Mouse (Mus musculus): ENCODE data around the gene Paqr7. TPM values are rescaled to one million over a fixed set of nuclear protein-coding genes. Genes with fewer than 3 reads are reported as not detected.
A peak's percentile ranks its signal among the peaks of the same experiment; 100 is the strongest.

Gene Paqr7
- total RNA-seq, 2 experiments from 2014 or later = 15.5 to 19.6 TPM

DNA sequence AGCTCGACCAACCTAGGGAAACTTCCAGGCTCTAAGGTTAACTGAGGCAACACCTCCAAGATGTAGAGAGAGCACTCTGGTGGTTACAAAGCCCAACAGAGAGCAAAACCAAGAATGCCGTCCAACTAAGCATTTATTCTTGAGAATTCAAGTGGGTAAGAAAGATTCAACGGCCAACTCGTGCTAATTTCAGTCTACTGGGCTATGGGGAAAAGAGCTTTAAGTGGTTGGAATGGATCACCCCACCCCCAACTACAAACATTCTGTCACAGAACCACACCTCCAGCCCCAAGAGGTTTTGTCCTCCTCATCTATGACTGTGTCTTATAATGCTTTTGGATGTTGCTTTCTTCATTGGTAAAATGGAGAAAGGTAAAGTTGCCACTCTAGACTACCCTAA, 36.4 kb downstream of the Paqr7 start:
- intact Hi-C loops (cut with DNase I) = no loop called here
- DNase-seq = no peak

DNA sequence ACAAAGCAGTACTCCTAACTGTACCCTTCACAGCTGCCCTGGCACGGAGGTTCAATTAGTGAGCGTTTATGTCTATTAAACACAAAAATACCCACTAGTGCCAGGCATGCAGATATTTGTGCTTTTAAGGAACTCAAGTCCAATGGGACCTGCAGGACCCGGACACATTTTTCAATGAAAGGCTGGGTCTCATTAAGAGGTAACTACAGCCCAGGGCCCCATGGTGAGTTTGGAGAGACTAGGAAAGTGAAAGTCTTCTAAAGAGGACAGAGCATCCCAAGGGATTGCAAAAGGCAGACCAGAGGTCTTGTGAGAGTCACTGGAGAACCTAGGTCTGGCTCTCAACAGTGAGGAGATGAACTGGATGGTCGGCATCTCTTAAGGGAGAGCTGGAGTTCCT, 36.9 kb downstream of the Paqr7 start:
- intact Hi-C loops (cut with DNase I) = no loop called here
- DNase-seq = no peak

DNA sequence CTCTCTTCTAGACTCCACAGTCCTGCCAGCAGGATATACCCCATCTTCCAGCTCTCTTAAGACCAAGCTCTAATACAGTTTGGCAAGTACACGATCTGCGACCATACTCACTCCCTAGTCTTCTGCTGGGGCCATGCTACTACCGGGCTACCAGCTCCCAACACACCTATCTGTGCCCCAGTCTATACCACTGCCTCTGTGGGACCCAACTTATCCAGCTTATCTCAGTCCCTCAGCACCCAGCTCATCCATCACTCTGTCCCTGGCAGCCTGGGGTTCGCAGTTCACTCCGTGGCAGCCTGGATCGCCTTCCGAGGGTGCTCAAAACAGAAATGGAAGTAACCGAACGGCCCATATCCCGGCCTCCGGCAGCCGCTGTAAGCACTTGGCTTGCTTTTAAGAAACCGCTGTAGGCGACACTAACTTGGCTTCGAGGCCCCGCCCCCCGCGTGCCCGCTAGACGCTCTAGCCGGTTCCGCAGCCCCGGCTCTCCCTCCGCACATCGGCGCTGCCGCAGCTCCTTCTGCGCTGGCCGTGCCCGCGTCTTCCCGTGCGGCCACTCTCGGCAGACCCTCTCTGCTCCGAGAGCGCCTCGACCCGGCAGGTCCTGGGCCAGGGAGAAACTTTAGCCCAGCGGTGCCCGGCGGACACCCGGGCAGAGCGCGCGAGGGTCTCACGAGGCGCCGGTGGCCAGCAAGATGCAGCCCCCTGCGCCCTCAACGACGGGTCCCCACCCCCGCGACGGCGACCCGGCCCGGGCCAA, 37.8 kb downstream of the Paqr7 start:
- intact Hi-C loops (cut with DNase I) = loop anchor here (2.0 kb wide), 1 partner anchor 20 kb away; no protein-coding TSS in a partner anchor
- peak; percentile 77 to 78 for DNase-seq

GRCm38 (mm10) chr4:134534932-134535786, 38.7 kb downstream of the Paqr7 start, which contains the start of gene Mtfr1l:
Mtfr1l (minus strand) TSS chr4:134535387.
- intact Hi-C loops (cut with DNase I) = loop anchor here (2.0 kb wide), 1 partner anchor 20 kb away; no protein-coding TSS in a partner anchor
- peak; percentile 98 for DNase-seq

DNA sequence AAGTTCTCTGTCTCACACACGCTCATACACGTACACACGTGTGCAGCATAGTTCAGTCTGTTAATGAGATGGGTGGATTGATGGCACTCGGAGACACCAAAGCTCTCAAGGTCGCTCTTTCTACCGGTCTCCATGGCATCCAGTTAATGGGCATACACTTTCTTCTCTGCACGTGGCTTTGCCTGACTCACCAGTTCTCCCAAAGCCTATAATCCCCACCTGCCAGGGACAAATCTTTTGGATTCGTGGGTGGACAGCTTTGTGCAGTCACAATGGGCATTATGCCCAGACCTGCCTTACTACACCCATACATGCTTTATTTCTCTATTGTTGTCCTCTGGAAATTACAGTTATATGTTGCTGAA, 39.3 kb downstream of the Paqr7 start:
- no peak for DNase-seq
- intact Hi-C loops (cut with DNase I) = loop anchor here (2.0 kb wide), 1 partner anchor 21 kb away; no protein-coding TSS in a partner anchor

- no peak for DNase-seq
Measured at GRCm38 (mm10) chr4:134538997-134539580, 42.6 kb downstream of the Paqr7 start.

DNA sequence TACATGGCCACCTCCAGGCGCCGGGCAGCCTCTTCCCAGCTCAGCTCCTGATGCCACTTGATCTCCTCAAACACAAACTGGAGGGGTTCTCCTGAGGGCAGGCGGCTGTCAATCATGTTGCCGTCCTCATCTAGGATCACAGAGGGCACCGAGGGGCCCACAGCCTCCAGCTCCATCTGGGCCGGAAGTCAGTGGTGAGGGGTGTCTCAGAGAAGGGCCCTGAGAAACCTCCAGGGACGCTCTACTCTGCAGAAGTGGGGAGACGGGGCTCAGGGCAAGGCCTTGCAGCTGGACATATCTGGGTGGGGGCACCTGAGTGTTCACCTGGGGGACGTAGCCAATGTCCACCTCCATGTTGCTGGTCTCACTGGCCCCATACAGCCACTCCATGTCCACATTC, 46.2 kb downstream of the Paqr7 start:
- DNase-seq = no peak
- intact Hi-C loops (cut with DNase I) = loop anchor here (1.0 to 5.0 kb wide), 3 partner anchors 172 to 335 kb away; no protein-coding TSS in a partner anchor

More at GRCm38 (mm10) chr4:134538997-134539580, 42.6 kb downstream of the Paqr7 start:
- intact Hi-C loops (cut with DNase I) = no loop called here

GRCm38 (mm10) chr4:134543261-134543660, 46.8 kb downstream of the Paqr7 start:
- intact Hi-C loops (cut with DNase I) = loop anchor here (1.0 to 5.0 kb wide), 3 partner anchors 171 to 334 kb away; no protein-coding TSS in a partner anchor

DNA sequence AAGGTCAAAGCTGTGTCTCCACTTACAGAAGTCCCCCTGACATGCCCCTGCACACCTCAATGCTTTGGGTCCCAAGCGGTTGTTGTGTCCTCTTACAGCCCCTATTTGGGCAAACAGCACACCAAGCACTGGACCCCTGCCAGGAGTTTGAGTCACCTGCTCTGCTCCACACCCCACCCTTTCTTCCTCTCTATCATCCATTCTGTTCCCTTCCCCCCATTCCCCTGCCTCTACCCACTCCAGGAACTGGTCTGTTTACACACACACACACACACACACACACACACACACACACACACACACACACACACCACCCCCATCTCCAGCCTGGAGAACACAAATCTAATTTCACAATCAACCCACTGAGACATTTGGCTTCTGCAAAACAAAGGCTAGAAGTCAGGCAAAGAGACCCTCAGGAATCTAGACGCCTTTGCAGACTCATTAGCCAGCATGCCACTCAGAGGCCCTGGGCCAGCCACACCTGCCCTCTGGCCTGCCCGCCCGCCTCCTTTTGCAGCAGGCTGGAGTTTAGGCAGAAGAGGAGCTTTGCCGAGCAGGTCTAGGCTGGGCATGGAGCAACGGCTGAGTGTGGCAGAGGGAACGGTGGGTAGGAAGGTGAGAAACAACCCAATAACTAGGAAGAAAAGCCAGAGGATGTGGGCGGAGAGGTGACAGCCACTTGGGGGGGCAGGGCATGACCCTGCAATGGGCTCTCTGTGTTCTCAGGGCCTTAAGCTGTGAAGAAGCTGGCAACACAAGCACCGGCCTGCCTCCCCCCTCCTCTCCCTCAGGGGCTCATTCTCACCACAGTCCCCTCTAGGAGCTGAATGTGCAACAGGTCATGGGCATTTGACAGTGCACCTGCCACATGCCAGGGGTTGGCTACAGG, 50.6 kb downstream of the Paqr7 start:
- DNase-seq = peak in 1 of 2 experiments; percentile 32
- intact Hi-C loops (cut with DNase I) = no loop called here

More at GRCm38 (mm10) chr4:134543261-134543660, 46.8 kb downstream of the Paqr7 start:
- peak; percentile 94 to 97 for DNase-seq

DNA sequence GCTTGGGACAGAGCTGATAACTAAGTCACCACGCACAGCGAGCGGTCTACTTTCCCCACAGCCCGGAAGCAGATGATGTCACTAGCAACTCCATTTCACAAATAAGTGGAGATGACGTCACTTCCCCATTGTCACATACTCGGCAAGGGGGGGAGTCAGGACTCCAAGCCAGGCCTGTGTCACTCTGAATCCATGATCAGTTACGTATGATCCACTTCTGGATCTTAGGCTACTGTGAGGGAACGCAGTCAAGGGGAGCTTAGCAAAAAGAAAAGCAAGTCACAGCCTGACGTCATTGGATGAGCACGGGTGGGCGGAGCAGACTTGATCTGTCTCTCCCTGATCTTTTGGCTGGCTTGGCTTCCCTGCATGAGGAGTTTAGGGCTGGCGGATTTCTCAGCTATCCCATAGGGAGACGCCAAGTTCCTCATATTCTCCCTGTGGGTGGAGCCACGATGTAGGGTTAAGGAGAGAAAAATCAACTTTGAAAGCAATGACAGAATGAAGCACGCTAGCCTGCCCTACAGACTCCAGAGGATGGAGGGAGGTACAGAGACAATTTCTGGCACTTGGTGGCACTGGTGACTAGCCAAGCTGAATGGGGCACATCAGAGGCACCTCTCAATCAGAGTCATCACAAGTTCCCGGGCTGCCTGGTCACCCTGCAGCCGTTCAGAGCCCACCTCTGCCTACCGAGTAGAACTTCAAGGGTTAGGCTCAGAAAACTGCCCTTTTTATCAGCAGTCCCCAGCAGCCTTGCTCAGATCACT, 51.9 kb downstream of the Paqr7 start:
- intact Hi-C loops (cut with DNase I) = no loop called here
- DNase-seq = peak; percentile 32 to 52

GRCm38 (mm10) chr4:134549899-134550298, 53.4 kb downstream of the Paqr7 start:
- DNase-seq = no peak
- intact Hi-C loops (cut with DNase I) = no loop called here

- peak; percentile 75 to 85 for DNase-seq
- intact Hi-C loops (cut with DNase I) = no loop called here
Measured at GRCm38 (mm10) chr4:134551494-134552316, 55.2 kb downstream of the Paqr7 start, which contains the start of gene Selenon. Selenon (minus strand) TSS chr4:134552166.

- intact Hi-C loops (cut with DNase I) = no loop called here
- DNase-seq = no peak
Measured at GRCm38 (mm10) chr4:134553631-134554030, 57.1 kb downstream of the Paqr7 start.

DNA sequence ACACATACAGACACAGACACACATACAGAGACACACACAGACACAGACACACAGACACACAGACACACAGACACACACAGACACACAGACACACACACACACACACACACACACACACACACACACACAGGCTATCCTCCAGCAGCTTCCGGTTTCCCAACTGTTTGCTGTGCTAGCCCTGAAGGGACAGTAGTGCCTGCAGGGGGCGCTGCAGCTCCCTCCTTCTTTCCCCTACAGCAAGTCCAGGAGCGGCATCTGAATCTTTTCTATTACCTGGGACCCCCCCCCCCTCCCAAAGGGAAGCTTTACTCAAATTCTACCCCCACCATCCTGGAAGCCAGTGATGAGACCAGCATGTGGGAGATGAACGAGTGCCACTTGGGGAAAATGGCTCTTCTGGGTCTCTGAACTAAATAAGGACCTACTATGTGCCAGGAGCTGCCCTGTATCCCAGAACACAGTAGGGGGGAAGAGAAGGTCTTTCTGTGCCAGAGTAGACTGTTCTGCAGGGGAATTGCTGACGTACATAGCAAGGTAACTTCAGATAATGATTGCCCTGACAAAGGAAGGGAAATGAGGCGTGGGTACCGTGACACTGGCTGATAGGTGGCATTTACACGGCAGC, 59.6 kb downstream of the Paqr7 start:
- DNase-seq = peak in 1 of 2 experiments; percentile 58
- intact Hi-C loops (cut with DNase I) = no loop called here

DNA sequence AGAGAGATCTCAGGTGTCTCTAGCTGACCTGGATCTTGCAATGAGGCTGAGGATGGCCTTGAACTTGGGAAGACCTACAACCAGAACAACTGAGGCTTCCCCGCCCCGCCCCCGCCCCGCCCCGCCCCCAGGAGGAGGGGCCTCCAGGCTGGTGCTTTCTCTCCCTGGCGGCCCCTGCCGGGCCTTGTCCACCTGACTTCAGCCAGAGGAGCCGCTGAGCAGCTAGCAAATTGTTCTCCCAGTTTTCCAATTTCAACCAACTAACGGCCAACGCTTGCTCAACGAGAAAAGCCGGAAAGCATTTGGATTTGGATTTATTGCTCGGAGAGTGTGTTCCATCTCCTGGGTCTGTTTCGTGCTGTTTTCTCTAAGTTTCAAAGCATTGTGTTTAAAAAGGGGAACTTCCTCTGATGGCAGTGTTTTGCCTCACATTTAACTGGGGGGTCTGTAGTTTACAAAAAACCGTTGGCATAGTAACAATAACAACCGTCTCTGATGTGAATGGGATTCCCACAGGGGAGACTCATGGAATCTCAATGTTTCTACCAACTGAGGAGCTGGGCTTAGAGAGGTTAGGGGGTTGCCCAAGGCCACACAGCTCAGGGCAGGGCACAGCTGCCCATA, 61.2 kb downstream of the Paqr7 start:
- intact Hi-C loops (cut with DNase I) = no loop called here
- no peak for DNase-seq

DNA sequence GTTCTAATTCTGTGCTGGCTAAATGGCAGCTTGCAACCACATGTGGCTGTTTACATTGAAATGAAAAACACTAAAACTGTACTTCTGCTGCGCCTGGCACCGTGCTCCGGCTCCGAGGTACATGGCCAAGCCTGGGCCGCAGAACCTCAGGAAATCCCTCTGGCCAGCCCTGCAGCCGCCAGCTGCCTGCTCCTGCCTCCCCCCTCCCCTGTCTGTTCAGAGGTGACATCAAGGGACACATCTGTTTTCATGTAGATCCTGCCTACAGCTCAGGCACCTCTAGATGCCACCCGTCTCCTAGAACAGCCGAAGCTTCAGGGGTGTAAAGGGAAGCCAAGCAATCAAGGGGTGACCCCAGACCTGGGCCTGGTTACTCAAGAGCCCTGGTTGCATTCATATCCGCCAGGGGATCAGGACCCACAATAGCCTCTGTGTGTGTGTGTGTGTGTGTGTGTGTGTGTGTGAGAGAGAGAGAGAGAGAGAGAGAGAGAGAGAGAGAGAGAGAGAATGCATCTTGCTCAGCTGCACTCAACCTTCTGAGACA, 62.1 kb downstream of the Paqr7 start:
- intact Hi-C loops (cut with DNase I) = no loop called here
- DNase-seq = peak in 1 of 2 experiments; percentile 49

DNA sequence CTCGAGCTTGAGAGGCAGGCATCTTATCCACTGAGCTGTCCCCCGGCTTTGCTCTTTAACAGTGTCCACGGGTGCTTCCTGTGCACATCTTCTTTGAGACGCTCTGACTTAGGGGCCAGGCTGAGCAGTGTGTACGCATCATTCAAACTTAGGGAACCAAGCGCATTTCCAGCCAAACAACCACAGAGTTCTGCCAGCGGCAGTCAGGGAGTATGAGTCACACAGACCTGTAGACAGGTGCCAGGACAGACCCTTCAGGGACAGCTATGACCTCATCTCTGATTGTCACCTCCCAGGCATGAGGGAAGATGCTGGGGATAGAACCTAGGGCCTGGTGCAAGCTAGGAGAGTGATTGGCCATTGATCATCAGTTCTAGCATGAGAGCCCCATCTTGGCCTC, 62.7 kb downstream of the Paqr7 start:
- intact Hi-C loops (cut with DNase I) = no loop called here
- no peak for DNase-seq

All from heart, postnatal 14 days (tissue).